Mouse (Mus musculus): ENCODE measurements around the gene Pibf1.

The Pibf1 gene

DNA sequence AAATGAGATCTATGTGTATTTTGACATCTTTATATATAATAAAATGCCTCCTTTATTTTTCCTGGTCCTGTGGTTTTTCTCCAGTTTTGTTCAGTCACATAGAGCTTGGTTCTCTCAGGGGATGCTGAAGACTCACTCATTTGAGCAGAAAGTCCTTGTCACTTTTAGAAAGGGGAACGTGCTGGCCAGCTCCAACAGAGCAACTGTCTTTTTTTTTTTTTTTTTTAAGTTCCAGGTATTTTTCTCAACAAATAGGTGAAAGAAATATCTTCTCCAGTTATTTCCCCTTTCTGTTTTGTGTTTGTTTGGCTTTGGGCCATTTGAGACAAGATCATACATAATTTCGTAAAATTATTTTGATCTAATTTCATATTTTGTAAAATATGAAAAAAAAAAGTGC, 174.8 kb downstream of the Pibf1 start:
- no peak for DNase-seq

GRCm38 (mm10) chr14:99275827-99276226, 176.6 kb downstream of the Pibf1 start:
- no peak for DNase-seq

DNA sequence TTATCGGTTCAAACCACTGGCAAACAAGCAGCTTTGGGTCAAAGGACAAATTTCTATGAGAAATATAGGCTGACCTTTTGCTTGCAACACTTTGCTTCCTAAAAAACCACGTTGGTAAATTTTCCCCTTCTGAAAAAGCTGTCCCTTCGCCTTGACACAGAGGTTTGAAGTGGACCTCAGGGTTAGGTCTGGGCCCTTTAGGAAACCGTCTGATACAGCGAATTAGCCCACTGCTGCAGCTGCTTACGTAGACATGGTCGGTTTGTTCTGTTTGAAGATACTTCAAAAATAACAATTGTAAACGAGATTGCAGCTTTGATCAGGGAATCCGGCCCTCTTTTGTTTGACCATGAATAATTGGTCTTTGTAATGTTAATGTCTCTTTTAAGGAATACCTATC, 179.1 kb downstream of the Pibf1 start:
- DNase-seq: no peak

DNA sequence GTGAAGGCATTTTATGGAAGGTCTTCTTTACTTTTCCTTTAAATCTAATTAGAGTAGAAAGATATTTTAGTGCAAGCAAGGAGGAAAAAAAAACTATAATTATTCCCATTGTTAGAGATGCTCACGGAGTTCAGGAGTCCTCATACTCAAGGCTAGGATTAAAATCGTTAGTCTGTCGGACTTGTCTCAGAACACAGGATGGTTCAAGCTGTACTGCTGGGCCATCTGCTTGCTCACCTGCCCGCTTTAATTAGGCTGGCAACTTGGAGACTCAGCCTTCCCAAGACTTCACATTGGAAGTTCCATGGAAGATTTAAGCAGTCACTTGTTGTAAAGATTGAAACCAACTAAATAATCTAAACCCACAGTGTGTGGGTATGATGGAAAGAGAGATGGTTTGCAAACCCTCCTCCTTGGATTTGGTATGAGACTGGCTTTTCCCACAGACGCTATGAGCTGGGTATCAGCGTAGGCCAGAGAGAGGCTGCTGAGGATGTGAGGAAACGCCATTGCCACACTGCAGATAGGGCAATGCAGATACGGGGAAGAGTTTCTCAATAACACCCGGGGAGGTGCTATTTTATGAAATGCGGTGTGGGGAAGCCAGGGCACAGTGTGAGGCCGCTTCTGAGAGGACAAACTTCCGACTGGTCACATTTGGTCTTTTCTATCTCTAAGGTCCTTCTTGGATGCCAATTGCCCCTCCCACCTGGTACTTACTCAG, 179.7 kb downstream of the Pibf1 start:
- no peak for DNase-seq

DNA sequence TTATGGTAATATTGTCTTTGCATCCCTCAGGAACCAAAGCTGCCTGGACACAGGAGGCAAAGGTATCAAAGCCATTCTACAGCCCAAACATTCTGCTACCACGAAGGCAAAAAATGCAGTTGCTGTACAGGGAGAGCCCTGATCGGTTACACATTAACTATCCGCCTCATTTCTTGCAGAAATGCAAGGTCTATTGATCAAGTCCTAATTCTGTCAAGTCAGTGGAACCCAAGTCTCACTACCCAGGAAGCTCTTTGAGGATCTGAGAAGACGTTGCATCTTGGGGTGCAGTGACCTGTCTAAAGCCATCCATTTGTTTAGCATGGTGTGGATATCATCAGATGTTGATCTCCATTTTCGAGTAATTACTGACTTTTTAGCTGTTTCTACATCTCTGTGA, 181.2 kb downstream of the Pibf1 start:
- no peak for DNase-seq

DNA sequence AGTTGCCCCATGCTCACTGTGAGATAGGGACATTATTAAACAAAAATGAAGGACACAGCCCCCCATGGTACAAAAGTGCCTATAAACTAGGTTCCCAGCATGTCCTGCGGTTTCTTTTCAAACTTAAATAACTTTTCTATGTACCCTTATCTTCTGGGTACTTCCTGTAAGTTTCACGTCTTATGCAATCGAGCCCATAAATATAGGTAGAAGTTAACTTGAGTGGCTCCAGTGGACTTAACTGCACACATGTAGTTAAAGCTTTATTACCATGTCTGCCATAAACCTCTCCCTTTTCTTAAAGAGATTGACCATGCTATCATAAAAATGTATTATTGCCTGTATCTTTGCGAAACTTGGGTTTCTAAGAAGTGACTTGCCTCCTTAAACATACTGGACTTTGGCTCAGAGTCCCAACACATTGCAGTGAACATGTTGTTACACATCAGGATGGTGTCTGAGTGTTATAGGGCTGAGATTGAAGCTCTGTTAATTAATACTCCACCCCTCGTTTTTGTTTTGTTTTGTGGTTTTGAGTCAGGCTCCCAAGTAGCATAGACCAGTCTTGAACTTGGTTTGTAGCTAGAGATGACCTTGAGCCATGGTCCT, 181.7 kb downstream of the Pibf1 start:
- DNase-seq: no peak

DNA sequence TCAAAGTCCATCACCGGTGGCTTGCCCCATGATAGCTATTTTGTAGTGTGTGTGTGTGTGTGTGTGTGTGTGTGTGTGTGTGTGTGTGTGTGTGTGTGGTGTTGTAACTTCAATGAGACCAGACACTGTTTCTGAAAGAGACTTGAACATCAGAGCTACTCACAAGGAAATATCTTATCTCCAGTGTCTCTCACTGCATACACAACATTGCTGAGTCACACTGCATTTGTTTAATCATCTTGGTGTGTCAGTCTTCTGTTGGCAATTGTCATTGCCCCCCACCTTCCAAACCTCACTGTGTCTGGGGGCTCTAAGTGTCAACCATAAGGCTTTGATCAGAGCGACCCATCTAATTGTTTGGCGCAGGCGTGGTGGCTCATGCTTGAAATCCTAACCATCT, 186.3 kb downstream of the Pibf1 start:
- no peak for DNase-seq

DNA sequence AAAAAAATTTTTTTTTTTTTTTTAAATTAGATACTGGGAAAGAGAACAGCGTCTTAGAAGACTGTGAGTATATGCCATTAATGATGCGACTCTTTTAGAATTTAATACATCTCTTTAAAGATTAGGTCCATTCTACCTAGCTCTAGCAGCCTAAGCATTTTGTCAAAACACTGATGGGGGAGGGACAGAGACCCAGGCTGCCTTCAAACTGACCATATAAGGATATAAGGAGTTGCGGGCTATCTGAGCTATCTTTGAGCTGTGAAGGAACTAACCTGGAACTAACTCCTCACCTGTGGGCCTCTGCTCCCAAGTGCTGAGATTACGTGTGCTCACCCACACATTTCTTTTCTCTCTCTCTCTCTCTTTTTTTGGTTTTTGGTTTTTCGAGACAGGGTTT, 193.0 kb downstream of the Pibf1 start:
- no peak for DNase-seq

DNA sequence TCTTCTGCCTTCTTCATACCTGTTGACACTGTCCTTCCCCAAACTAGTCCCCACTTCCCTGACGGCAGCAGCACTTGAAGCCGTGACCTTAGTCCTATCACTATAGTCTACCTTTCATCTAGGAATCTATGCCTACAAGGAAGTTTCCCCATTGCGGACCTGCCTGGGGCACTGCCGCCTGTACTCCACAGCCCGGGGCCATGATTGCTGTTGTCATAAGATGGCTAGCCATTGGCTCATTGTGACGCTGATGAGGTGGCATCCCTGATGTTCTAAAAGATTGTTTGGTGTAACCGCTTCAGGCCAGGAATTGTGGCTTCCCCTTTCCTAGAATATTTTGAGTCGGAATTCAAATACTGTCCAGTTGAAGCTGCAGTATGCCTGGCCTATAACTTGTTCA, 195.2 kb downstream of the Pibf1 start:
- DNase-seq: no peak

GRCm38 (mm10) chr14:99295606-99296341, 196.6 kb downstream of the Pibf1 start:
- DNase-seq: no peak

GRCm38 (mm10) chr14:99298385-99299021, 199.3 kb downstream of the Pibf1 start, which contains the start of gene Klf5:
TSS of gene Klf5 (plus strand) at chr14:99298691.
- peak; percentile 64 for DNase-seq

DNA sequence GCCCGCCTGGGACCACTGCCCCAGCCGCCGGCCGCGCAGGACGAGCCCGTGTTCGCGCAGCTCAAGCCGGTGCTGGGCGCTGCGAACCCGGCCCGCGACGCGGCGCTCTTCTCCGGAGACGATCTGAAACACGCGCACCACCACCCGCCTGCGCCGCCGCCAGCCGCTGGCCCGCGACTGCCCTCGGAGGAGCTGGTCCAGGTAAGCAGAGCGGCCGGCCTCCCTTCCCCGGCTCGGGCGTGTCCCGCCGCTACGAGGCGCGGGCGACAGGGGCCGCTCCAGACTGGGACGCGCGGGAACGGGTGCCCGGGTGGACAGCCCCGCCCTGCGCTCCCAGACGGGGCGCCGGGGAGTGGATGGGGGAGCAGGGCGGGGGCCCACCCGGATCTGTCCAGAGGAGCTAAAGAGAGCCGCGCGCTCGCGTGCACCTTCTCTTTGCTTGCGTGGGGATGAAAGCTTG, 199.8 kb downstream of the Pibf1 start:
- DNase-seq: peak; percentile 4

DNA sequence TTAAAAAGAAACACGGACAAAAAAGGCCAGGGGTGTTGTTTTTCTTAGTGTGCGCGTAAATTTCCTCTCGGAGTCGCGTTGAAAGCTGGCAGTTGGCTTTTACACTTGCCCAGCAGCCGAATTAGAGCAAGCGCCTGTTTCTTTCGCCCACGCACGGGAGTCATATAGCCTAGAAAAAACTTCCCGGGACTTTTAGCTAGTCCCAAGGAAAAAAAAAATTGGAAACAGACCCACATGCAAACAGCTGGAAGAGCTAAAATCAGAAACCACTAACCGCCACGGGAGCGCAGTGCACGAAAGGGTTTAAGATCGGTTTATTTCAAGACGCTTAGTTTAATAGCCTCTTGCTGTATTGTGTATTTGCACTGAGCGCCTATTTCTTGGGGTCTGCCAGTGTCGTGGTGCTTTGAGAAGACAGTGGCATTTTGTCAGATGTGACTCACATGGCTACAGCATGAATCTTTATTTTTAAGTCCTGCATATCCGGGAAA, 200.5 kb downstream of the Pibf1 start:
- no peak for DNase-seq

DNA sequence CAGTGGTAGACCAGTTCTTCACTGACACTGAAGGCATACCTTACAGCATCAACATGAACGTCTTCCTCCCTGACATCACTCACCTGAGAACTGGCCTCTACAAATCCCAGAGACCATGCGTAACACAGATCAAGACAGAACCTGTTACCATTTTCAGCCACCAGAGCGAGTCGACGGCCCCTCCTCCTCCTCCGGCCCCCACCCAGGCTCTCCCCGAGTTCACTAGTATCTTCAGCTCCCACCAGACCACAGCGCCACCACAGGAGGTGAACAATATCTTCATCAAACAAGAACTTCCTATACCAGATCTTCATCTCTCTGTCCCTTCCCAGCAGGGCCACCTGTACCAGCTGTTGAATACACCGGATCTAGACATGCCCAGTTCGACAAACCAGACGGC, 202.2 kb downstream of the Pibf1 start:
- DNase-seq: no peak
